Mouse (Mus musculus) lung, adult 2 months (tissue): ENCODE data around the gene Acadm.

Source experiments
- CTCF ChIP-seq: fragments of 200-500 bp; IDR thresholded peaks from 2 replicates; pipeline ENCODE4 v1.5.1; 2011; ENCODE audit warnings: mild to moderate bottlenecking, low read length, control low read depth; ENCODE audit not compliant: insufficient read depth
- POLR2A ChIP-seq: fragments of 200-500 bp; IDR thresholded peaks from 2 replicates; pipeline ENCODE4 v1.6.1; 2011; ENCODE audit warnings: low read depth, mild to moderate bottlenecking, control low read depth, low read length, borderline replicate concordance; ENCODE audit errors: extremely low read depth

GRCm38 (mm10) chr3:153943901-153944334, 514 bp downstream of the Acadm start:
- no peak for TF ChIP-seq CTCF
- TF ChIP-seq POLR2A: no peak
